Mouse (Mus musculus) gastrocnemius, adult 2 months (tissue): ENCODE results near the gene Mtrex. TPM values are rescaled to one million over a fixed set of nuclear protein-coding genes. Genes with fewer than 3 reads are reported as not detected.

Experiments
- DNase-seq: peaks from one replicate; pipeline ENCODE4 v3.0.0; 2022
- H3K27ac ChIP-seq: fragments of 200-600 bp; 2 replicates; pipeline ENCODE4 v1.8.1; 2022; ENCODE audit warnings: mild to moderate bottlenecking
- H3K4me3 ChIP-seq: fragments of 200-600 bp; 2 replicates; pipeline ENCODE4 v1.8.1; 2022; ENCODE audit warnings: mild to moderate bottlenecking, moderate library complexity
- CTCF ChIP-seq: fragments of 200-600 bp; IDR thresholded peaks from 2 replicates; pipeline ENCODE4 v1.8.1; 2022; ENCODE audit warnings: antibody characterized with exemption, mild to moderate bottlenecking, moderate library complexity
- intact Hi-C: fragments of 180-260 bp; cut with DNase I; formaldehyde crosslinking; loops from one replicate; pipeline ENCODE4 v1.15.1; 2025
- total RNA-seq, 2 experiments: library from RNA; stranded (reverse); gene quantifications; 2 replicates each; pipeline ENCODE4 v1.2.3; 2021

Mtrex gene
- total RNA-seq, 2 experiments from 2014 or later: 29.5 to 31.1 TPM

DNA sequence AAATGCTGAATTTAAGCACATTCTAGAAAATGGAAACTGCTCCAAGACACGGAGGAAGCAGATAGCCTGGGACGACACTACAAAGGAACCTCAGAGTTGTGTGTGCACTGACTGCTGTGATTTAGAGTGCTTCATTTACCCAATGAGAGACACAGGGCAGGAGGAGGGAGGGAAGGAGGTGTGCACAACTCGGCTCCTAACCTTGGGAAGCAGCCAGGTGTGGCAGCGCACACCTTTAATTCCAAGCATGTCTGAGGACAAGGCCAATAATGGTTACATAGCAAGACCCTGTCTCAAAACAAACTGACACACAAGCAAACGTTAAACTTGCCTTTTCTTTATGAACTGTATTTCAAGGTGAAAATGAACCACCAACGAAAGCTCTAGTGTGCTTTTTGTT lies 1.9 kb downstream of the Mtrex start:
- Histone ChIP-seq H3K27ac (no peak overlapping the region), H3K4me3 (no peak overlapping the region)
- intact Hi-C loops: loop anchor here (5.0 kb wide), 1 partner anchor 263 kb away; the partner anchor contains the start of gene Slc38a9
- DNase-seq: no peak
- TF ChIP-seq CTCF: no peak

DNA sequence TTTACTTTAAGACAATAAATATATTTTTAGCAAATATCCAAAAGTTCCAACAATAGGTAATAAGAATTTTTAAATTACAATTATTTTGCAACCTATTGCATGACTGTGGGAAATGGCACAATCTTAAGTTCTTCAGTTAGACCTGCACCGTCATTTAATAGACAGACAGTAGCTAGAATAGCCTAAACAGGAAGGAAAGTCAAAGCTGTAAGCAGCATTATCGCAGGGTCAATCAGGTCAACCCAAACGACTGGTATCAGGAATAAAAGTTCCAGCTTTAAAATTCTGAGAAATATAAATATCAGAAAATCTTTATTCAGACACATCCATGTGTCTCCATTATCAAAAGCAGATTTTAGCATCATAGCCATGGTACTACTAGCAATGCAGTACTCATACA lies 6.3 kb downstream of the Mtrex start:
- no peak overlapping the region for H3K4me3 ChIP-seq
- no peak overlapping the region for H3K27ac ChIP-seq
- no peak for TF ChIP-seq CTCF
- intact Hi-C loops: no loop called here
- no peak for DNase-seq

DNA sequence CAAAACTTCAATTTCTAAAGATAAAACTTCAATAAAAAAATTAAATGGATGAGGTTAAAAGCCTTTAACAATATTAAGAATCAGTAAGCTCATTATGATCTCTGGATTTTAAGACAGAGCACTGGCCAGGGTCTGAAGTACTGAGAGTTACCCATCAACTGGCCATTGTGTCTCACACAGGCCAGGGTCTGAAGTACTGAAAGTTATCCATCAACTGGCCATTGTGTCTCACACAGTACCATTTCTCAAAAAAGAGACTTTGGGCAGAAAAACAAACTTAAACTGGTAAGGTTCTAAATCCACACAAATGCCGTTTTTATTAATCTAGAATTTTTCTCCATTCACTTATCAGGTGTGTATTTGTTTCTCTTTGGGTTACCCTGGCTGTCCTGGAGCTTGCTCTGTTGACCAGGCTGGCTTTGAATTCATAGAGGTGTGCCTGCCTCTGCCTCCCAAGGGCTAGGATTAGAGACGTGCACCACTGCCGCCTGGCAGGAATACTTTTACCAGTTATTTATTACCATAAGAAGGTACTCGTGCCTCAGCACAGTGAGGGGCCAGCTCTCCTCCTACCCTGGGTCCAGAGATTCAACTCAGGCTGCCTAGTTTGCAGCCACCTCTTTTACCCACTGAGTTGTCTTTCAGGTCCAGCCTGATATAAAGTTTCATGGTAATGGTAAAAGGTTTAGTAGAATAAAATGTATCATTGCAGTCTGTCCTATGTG lies 7.9 kb downstream of the Mtrex start:
- Histone ChIP-seq H3K27ac (no peak overlapping the region), H3K4me3 (no peak overlapping the region)
- DNase-seq: no peak
- intact Hi-C loops: loop anchor here (5.0 kb wide), 1 partner anchor 37 kb away; no protein-coding TSS in a partner anchor
- no peak for TF ChIP-seq CTCF

DNA sequence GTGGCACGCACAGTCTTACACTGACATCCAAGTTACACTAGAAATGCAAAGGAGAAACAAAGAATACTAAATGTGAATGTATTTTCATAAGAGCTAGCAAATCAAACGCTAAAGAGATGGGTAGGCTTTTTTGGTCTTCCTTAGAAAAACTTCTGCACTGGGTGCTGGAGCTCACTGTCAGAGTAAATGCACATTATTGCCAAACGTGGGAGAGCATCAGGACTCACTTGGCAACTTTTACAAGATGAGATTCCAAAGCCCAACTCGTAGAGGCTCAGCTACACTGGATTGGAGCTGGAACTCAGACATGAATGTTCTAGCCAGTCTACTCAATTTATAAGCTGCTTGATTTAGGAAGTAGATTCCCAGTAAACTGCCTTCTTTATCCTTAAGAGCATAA lies 16.8 kb downstream of the Mtrex start:
- Histone ChIP-seq H3K4me3 (no peak overlapping the region), H3K27ac (no peak overlapping the region)
- no peak for DNase-seq
- TF ChIP-seq CTCF: no peak
- intact Hi-C loops: no loop called here

DNA sequence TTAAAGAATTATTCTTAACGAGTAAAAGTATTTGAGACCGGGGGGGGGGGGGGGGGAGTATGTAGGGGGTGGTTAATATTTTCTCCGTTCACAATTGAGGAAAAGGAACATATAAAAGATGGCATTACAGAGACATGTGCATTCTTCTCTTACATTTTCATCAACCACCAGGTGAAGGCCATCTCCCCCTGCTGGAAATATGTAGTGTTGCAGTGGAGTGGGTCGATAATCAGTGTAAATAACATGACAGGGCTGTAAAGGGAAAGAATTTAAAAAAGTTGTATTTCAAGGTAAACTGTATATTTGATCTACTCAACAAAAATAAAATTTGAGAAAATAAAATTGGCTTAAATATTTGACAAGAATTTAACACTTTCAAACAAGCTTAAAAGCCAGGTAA lies 17.5 kb downstream of the Mtrex start:
- DNase-seq: peak; percentile 35
- H3K27ac ChIP-seq: no peak overlapping the region
- intact Hi-C loops: loop anchor here (1.0 kb wide), 1 partner anchor 235 kb away; no protein-coding TSS in a partner anchor
- peak; percentile 79 for TF ChIP-seq CTCF
- no peak overlapping the region for H3K4me3 ChIP-seq

DNA sequence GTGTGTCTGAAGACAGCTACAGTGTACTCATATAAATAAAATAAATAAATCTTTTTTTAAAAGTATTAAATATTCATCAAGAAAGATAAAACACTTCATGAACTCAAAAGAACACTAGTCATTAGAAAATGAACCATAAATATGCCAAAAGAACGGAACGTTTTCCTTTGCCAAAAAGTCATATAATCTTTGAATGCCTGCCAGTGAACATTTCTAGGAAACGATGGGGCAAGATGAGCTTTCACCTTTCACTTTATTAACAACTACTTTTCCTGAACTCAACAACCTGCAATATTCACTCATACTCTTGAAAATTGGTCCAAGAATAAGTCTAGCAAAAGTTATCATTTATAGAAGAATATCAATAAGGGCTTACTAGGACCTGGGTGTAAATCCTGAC lies 25.0 kb downstream of the Mtrex start:
- no peak for TF ChIP-seq CTCF
- no peak for DNase-seq
- intact Hi-C loops: no loop called here
- no peak overlapping the region for H3K27ac ChIP-seq
- no peak overlapping the region for H3K4me3 ChIP-seq

DNA sequence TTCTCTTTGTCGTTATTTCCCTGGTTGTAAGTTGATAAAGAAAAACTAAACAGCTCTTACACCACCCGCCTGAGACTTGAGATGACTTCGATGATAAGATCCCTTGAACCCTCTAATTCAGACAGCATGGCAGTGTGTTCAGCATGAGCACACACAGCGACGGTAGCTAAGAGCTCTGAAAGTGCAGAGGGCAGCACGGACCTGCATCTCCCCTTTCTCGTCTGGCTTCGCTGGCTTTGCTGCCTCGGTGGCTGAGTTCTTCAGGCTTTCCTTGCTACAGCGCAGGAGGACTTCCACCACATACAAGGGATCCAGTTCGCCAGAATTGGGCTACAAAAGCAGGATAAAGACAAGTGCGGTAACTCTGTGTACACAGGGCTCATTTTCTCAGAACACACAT lies 40.0 kb downstream of the Mtrex start:
- Histone ChIP-seq H3K27ac (no peak overlapping the region), H3K4me3 (no peak overlapping the region)
- no peak for TF ChIP-seq CTCF
- no peak for DNase-seq
- intact Hi-C loops: no loop called here

DNA sequence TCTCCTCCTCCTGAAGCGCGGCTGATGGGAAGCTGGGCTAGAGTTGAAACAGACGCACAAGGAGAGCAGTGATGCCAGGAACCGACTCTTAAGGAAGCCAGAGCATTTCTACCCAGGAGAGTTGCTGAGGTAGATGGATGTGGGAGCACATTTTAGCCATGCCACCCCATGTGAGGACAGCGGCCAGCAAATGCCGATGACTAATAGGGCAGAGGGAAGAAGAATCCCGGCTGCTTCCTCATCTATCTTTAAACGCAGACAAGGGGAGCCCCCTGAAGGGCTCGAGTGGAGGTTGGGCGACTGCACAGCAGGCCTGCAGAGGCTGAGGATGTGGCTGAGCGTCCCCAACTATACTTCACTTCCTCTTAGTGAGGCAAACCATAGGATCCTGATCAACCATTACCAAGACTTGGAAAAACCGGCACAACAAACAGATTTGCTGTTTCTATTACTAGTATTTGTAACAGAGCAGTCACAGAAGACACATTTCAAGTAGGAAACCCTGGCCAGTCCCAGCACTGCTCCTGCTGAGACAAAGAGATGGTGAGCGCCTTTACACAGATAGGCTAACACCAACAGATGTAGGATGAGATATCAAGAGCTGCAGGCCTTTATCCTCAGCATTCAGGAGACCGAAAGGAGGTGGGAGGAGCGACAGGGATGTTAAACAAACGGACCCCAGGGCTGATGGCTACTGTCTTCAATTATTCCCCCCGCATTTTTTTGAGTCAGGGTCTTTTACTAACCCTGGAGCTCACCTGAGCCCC lies 55.5 kb downstream of the Mtrex start:
- no peak for DNase-seq
- no peak overlapping the region for H3K4me3 ChIP-seq
- TF ChIP-seq CTCF: no peak; the same call in 1 of the 2 replicates
- peak overlapping the region; percentile 44; the same call in 1 of the 2 replicates for H3K27ac ChIP-seq
- intact Hi-C loops: no loop called here

DNA sequence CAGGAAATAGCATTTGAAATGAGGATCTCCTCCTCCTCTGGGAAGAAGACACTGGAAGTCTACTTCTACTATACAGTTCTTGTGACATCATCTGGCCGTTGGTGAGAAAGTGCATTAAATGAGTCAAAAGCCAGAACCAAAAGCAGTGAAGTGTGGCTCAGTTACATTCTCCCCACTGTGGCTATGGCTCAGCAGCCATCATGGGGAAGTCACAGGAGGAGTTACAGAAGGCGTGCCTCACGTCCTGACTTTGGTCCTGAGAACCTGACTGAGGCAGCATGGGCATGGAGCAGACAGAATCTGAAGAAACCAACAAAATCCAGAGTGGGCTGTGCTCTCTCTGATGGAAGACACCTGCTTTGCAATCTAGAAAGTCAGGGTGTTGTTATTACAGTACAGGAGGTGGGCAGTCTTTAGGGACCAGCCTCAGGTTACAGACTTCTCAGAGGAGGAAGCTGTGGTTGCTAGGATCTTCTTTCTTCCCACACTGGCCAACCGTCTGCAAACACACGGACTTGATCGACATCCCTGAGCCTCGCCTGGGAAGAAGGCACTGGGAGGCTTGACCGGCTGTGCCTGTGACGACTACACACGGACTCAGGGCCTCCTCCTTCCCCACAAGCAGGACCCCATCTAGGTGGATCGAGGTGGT lies 57.0 kb downstream of the Mtrex start:
- Histone ChIP-seq H3K4me3 (no peak overlapping the region), H3K27ac (0 out of 2 replicates have a peak overlapping the region, but pooled peaks have one; percentile 40)
- no peak for DNase-seq
- intact Hi-C loops: no loop called here
- no peak for TF ChIP-seq CTCF

DNA sequence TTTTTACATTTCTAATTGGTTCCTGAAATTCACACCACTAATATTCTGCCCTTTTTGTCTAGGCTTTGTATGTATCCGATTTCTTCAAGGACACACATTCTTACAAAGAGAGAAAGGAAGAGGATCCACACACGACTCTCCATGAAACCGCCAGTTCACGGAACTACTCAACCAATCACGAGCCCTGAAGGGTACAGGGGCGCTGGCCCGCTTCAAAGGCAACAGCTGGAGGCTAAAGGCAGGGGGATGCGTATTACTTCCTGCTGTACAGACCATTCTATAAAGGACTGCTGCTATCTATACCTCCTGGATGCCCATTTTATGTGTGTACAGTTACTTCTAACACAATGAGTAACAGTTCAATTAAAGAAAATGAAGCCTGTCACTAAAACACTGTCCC lies 59.8 kb downstream of the Mtrex start:
- intact Hi-C loops: loop anchor here (10.0 kb wide), 1 partner anchor 193 kb away; no protein-coding TSS in a partner anchor
- H3K27ac ChIP-seq: no peak overlapping the region
- no peak for TF ChIP-seq CTCF

DNA sequence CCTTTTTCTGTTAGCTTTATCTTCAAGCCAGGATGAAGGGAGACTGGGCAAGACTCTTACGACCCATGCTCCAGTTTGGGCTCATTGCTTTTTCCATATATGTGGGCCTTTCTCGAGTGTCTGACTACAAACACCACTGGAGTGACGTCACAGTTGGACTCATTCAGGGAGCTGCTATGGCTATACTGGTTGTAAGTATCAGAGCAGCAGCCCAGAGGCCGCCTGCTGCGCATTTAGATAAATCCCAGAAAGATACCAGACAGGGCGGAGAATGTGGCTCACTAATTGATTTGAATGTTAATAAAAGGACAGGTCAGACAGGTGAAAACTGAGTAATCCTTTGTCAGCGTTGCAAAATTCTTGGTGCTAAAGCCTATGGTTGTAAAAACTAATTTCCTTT lies 60.4 kb downstream of the Mtrex start:
- TF ChIP-seq CTCF: no peak
- intact Hi-C loops: loop anchor here (10.0 kb wide), 1 partner anchor 192 kb away; no protein-coding TSS in a partner anchor
- H3K4me3 ChIP-seq: no peak overlapping the region
- DNase-seq: no peak
- no peak overlapping the region for H3K27ac ChIP-seq

More for the DNA sequence above, 59.8 kb downstream of the Mtrex start:
- no peak overlapping the region for H3K4me3 ChIP-seq
- DNase-seq: no peak

DNA sequence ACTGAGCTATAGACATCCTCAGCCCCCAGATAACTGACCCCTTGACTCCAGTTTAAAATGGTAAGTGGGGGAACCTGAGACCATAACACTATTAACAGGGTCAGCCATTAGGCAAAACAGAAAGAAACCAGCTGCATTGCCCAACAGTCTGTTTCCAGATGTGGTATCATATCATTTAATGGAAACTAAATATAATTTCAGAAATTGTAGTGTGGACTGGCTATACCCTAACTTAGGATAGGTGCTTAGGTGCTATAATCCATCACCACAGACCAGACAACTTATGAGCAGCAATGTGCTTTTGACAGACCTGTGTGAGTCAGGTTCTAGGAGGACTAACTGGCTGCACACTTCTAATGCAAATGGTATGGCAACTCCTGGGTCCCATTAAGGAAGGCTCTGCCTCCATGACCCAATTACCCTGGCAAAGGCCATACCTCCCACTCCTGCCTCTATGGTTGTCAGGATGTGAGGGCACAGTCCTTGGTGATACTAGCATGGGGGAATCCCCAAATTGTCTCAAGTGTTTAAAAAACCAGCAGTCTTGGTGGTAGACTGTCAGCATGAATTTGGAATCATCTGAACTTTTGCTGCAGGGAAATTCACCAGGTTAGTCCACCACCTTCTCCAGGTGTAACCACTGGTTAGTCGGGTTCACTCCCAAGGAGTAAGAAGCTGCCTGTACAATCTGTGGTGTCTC lies 64.1 kb downstream of the Mtrex start:
- Histone ChIP-seq H3K27ac (peak overlapping the region; percentile 65; the same call in 1 of the 2 replicates), H3K4me3 (no peak overlapping the region)
- DNase-seq: no peak
- no peak for TF ChIP-seq CTCF
- intact Hi-C loops: loop anchor here (10.0 kb wide), 1 partner anchor 188 kb away; no protein-coding TSS in a partner anchor
